Mouse (Mus musculus): ENCODE measurements around the gene Anapc16.
"Not testable (repeated sequence)": the region's sequence is repeated elsewhere in the genome, so short reads cannot be mapped to it uniquely, and the experiment has no call there.

Gene Anapc16

DNA sequence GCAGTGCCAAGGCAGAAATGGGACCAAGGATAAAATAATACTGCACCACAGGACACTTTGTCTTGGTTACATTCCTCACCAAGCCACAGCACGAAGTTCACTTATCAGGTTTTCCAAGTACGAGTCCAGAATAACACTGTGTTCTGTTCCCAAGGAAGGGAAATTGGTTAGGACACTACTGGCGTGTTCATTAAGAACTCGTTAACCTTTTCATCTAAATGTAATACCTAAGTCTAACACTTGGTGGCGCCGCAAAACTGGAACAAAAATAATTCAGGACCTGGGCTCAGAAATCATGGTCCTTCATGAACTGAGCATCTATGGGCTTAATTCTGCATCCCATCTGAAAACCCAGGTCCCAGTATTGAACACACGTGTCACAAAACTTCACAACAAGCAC is 5.3 kb downstream of the Anapc16 start:
- no peak for DNase-seq

DNA sequence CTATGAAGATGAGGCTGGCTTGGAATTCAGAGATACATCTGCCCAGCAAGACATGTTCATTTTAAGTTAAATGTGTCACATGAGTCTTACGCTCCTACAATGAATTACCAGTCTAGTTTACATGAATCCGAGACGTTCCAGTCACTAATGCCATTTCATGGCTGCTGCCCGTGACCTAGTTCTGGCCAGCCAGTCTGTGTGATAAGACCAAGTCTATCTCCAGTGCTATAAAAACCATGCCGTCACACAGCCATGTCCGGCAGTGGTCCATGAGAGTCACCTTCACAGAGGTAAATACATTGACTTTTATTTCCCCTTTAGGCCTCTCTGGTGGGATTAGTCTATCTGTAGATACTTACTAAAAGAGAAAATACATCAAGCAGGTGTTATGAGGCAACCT is 7.0 kb downstream of the Anapc16 start:
- no peak for DNase-seq

GRCm38 (mm10) chr10:59993813-59994212 is 9.1 kb downstream of the Anapc16 start:
- not testable (repeated sequence) for DNase-seq

- no peak for DNase-seq
Measured at GRCm38 (mm10) chr10:59992024-59992423, 10.9 kb downstream of the Anapc16 start.

DNA sequence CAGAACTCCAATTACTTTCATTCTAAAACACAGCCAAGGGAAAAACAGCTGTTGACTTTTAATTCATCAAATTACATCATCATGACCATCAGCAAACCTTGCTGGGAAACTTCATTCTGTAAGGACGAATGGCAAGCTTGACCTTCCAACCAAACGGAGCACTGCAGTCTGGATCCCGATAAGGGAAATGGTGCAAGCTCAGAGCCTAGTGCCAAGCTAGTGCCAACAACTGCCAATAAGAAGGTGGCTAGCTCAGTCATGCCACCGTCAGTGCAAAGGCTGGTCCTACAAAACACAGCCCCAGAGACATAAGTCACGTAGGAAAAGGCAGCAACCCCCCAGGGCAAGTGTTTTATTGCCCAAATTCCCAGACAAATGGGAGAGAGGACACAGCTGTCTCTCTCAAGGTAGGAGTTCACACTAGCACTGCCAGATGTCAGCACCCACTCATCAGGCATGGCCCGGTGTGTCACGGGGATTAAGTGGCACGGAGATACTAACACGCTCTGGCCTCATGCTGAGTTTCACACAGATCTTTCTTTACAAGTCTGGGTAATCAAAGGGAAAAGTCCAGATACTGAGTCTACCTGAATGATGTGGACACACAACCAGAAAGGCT is 11.6 kb downstream of the Anapc16 start:
- DNase-seq, result no peak

DNA sequence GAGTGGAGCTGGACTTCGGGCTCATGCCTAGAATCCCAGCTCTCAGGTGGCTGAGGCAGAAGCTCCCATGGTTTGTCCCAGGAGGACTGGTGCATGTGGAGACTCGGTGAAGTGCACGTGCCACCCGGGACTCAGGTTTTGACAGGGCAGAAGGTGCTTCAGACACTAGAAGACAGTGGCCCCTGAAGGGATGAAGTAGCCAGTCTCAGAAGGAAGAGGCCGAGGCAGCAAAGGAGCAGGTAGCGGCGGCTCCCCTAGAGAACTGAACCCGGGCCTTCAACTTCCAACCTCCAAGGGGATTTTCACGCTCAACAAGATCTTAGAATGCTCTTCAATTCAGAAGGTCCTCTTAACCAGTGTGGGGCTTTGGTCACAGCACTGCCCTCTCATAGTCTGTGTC is 12.5 kb downstream of the Anapc16 start:
- DNase-seq, result no peak

DNA sequence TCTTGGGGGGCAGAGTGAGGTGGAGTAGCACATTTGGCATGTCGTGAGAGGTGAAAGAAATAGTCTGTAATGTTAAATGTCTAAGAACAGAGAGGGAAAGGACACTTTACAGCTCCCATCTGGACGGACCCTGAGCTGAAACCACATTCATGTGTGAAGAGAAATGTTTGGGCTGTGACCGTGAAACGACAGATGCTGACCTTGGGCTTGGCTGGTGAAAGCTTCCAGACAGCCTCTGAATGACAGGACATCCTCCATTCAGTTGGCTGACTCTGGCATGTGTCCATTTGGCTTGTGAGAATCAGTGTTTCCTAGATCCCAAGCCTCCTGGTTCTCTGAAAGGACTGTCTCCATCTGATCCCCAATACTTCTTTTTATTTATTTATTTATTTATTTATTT is 14.9 kb downstream of the Anapc16 start:
- no peak for DNase-seq

DNA sequence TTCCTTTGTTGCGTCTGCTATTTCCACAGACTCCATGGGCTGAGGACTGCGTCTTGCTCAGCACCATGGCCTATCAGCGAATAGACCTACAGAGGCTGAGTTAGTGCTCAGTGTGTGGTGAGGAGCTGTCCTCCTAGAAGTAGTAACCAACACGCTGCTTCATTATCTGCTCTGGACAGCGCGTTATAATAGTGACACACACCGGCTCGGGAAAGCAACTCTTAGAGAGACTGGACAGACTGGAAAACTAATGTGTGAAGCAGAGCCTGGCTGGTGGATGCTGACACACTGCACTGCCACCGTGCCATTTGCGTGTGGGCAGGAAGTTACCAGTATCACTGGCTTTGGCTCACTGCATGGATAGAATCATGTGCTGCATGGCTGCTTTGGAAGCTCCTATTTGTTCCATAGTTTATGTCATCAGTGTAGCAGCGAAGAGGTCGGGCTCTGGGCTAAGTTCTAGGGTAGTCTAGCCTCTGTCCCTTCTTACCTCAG is 20.5 kb downstream of the Anapc16 start:
- DNase-seq, result no peak

DNA sequence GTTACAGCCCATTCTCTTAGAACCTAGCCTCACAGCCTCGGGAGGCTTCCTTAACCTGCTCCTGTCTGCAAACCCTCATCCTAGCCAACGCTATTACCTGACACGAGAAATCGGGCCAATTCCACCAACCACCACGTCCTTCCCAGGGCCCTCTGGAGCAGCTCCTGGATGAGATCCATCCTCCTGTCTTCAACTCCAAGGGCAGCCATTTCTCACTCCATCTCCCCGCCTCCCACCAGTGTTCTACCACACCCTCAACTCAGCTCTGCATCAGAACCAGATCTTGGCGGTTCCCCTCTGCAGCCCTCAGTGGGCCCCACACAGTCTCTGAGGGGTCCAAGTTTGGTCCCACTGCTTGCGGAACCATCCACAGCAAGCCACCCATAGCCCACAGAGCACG is 21.1 kb downstream of the Anapc16 start:
- no peak for DNase-seq

GRCm38 (mm10) chr10:59981336-59981735 is 21.6 kb downstream of the Anapc16 start:
- DNase-seq, result no peak

- DNase-seq, result peak; percentile 70
Measured at GRCm38 (mm10) chr10:59980815-59981244, 22.1 kb downstream of the Anapc16 start.

GRCm38 (mm10) chr10:59978873-59979743 is 23.8 kb downstream of the Anapc16 start:
- no peak for DNase-seq

DNA sequence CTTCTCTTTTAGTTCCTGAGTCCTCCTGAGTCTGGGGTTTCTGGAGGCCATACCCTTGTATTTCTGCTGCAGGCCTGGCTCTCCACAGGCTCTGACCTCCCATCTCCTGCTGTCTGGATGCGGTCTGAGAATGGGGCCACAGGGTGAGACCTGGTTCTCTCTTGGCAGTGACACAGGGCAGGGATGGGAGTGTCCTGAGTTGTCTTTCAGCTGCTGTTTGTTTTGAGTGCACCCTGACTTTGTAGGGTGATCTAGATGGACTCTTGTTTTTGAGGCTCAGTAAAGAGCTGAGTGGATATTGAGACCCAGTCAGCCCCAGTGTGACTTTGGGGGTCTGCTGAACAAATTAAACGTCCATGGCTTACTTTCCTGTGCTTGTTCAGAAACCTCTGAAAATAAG is 24.5 kb downstream of the Anapc16 start:
- no peak for DNase-seq

DNA sequence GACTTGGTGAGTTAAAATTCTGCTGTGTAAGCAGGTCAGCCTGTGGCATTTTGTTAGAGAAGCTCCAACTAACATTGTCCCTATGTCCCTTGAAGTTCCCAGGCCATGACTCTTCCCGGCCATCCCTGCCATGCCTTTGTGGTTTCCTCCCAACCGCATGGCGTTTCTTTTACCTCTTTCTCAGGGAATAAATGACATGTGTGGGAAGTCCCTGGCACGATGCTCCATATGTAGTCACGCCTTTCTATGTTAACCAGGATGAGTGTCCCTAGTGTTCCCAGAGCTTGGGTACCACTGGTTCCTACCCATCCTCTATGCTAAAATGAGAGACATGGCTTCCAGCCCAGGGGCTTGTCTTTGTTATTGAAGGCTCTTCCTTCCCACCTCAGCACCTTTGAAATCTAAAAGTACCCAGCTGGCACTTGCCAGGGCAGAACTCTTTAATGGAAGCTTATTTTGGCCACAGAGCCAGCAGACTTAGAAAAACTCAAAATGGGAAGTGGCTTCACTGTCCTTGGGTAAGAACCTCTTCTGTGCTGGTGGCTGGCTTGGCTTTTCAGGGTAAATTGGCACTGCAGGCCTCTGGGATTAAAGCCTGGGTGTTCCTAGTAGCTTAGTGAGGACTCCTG is 25.1 kb downstream of the Anapc16 start:
- no peak for DNase-seq

DNA sequence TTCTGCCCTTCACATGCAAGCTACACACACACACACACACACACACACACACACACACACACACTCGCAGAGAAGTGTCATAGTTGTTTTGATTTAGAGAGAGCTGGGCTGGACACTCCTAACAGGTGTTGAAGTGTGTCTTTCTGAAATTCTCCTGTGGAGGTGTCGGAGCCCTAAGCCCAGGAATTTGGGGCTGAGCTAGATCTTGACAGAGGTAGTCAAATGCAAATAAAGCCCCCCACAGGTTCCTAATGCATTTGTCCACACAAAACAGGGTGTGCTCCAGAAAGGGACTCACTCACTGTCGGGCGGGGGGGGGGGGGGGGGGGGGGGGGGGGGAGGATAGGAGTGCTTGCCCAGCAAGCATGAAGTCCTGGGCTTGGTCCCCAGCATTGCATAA is 25.8 kb downstream of the Anapc16 start:
- no peak for DNase-seq

DNA sequence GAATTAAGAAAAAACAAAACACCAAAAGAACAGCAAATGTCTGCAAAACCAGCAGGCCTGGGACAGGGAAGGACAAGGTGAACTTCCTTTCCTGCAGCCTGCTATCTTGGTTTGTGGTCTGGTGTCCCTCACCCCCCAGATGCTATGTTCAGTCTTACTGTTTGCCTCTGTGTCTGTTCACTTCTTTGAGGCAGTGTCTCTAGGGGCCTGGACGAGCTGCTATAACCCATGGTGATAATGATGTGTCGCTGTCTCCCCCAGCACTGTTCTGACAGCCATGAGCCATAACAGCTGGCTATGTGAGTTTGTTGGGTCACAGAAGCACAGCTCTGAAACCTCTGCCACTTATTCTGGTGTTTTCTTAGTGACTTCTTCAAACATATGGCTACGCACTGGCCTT is 28.1 kb downstream of the Anapc16 start:
- no peak for DNase-seq

DNA sequence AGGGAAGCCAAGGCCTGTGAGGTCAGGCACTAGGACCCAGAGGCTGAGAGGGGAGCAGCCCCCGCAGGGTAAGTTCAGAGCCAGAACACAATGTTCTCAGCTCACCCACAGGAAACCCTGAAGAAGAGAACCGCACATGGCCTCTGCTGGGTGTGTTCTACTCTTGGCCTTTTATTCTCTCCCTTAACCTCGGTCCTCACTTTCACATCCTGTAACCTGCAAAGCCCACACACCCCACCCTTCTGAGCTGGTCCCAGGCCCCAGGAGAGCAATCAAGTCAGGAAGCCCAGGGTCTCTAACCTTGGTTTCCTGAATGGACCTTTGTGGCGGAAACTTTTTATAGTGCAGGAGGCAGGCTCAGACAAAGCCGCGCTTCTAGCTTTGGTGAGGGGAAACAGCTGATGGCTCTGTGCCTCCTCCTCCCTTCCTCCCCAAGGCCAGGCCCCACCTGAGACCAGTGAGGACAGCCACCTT is 28.7 kb downstream of the Anapc16 start:
- peak; percentile 71 for DNase-seq

DNA sequence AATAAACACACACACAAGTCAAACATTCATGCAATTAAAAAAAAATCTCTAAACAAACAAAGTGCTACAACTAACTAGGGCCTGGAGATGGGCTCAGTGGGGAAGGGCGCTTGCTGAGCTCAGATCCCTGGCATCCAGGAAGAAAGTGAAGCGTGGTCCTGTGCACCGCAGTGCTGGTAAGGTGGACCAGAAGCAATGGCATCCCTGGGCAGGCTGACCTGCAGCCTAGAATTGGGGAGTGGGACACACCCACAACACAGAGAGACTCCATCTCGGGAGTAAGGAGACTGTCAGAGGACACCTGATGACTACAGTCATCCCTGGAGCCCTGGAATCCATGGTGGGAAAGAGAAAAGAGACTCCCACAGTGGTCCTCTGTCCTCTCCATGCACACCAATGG is 29.5 kb downstream of the Anapc16 start:
- no peak for DNase-seq

DNA sequence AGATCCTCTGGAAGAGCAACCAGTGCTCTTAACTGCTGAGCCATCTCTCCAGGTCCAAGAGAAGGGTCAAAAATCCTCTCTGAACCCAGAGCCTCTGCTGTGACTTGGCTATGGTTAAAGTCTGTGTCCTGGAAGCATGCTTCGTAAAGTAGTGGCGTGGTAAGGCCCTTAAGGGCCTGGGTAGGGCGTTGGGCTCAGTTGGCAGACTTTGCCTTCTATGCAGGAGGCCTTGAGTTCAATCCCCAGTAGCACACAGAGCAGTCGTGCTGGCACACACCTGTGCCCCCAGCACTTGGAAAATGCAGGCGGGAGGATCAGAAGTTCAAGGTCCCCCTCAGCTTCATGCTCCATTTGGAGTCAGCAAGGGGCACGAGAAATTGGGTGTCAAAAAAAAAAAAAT is 29.9 kb downstream of the Anapc16 start:
- DNase-seq, result no peak

DNA sequence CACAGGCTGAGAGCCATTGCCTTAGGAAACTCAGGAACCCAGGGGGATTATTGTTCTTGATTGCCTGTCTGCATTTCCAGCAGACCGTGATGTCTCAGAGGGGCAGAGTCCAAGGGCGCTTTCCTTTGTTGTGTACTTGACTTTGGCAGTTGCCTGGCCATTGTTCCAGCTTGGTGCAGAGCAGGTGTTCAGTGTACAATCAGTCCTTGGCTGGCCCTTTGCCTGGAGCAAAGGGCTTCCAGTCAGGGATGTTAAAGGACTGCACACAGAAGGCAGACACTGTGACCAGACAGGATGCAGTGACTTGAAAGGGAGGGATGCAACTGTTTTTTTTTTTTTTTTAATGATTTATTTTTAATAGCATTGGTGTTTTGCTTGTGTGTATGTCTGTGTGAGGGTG is 30.4 kb downstream of the Anapc16 start:
- no peak for DNase-seq

- no peak for DNase-seq
Measured at GRCm38 (mm10) chr10:59971813-59972212, 31.1 kb downstream of the Anapc16 start.

GRCm38 (mm10) chr10:59970450-59971062 is 32.4 kb downstream of the Anapc16 start:
- DNase-seq, result no peak

- DNase-seq, result peak; percentile 80
Measured at GRCm38 (mm10) chr10:59969821-59970449, 33.0 kb downstream of the Anapc16 start.
